Mouse (Mus musculus) neural tube, embryonic 13.5 days (tissue): ENCODE measurements around the gene Fas. TPM values are rescaled to one million over a fixed set of nuclear protein-coding genes. Genes with fewer than 3 reads are reported as not detected.
A peak's percentile ranks its signal among the peaks of the same experiment; 100 is the strongest.

ENCODE experiments used
- ATAC-seq: fragments of 200-750 bp; cut with Nextera tagmentation; 2 replicates; pipeline ENCODE4 v1.8.0; 2017; ENCODE audit warnings: low read depth, mild to moderate bottlenecking, moderate TSS enrichment, moderate library complexity
- H3K27ac ChIP-seq: fragments of 300-500 bp; sonication (generic); replicated peaks from 2 replicates; pipeline ENCODE4 v1.5.1; 2015; ENCODE audit warnings: moderate library complexity, mild to moderate bottlenecking, inconsistent platforms
- H3K27me3 ChIP-seq: fragments of 300-500 bp; sonication (generic); 2 replicates; pipeline ENCODE4 v1.6.1; 2015; ENCODE audit warnings: mild to moderate bottlenecking, inconsistent platforms
- H3K36me3 ChIP-seq: fragments of 300-500 bp; sonication (generic); 2 replicates; pipeline ENCODE4 v1.6.1; 2015; ENCODE audit warnings: mild to moderate bottlenecking, inconsistent platforms
- H3K4me1 ChIP-seq: fragments of 300-500 bp; sonication (generic); replicated peaks from 2 replicates; pipeline ENCODE4 v1.6.1; 2015; ENCODE audit warnings: inconsistent platforms
- H3K4me2 ChIP-seq: fragments of 300-500 bp; sonication (generic); 2 replicates; pipeline ENCODE4 v1.6.1; 2015; ENCODE audit warnings: inconsistent platforms, mild to moderate bottlenecking, moderate library complexity
- H3K4me3 ChIP-seq: fragments of 300-500 bp; sonication (generic); 2 replicates; pipeline ENCODE4 v1.5.1; 2015; ENCODE audit warnings: mild to moderate bottlenecking, inconsistent platforms
- H3K9ac ChIP-seq: fragments of 300-500 bp; sonication (generic); 2 replicates; pipeline ENCODE4 v1.6.1; 2015; ENCODE audit warnings: moderate library complexity, mild to moderate bottlenecking, inconsistent platforms
- H3K9me3 ChIP-seq: fragments of 300-500 bp; sonication (generic); 2 replicates; pipeline ENCODE4 v1.6.1; 2016; ENCODE audit warnings: inconsistent platforms
- WGBS: fragments of 180-500 bp; shearing (Covaris S2); methylation state at CpG from one replicate; pipeline ENCODE4 v1.1.7; 2015; 5-methylcytosine and 5-hydroxymethylcytosine counted together
- polyA plus RNA-seq: library from polyadenylated mRNA; unstranded; fragments of >200 nt; fragmentation: Nextera tagmentation; extraction: Ambion mirVana; gene quantifications from 2 replicates; pipeline ENCODE4 v1.2.1, GENCODE M21; 2015

Gene Fas
- polyA plus RNA-seq, result 1.0 and 1.3 TPM in 2 replicates

- Histone ChIP-seq H3K36me3 (no peaks in the 10 kb centered on the region), H3K9me3 (no peaks in the 10 kb centered on the region), H3K4me2 (peak within 1 kb of the TSS; percentile 75), H3K4me3 (peak within 1 kb of the TSS; percentile 37), H3K9ac (peak within 1 kb of the TSS; percentile 49), H3K27me3 (peaks cover 6% of the 10 kb centered on the region; the same call in 1 of the 2 replicates), H3K27ac (no peak within 1 kb of the TSS), H3K4me1 (peaks cover 16% of the 10 kb centered on the region)
- 3% methylated on average over 19 of the region's 19 CpGs for WGBS
- ATAC-seq, result peak; percentile 94
Measured at GRCm38 (mm10) chr19:34289948-34290789, at the start of gene Fas. Fas (plus strand) TSS chr19:34290666.

GRCm38 (mm10) chr19:34241247-34241915, 49.1 kb upstream of the Fas start:
- no peak overlapping the region for H3K27ac ChIP-seq
- H3K9ac ChIP-seq, result no peak overlapping the region
- H3K4me1 ChIP-seq, result no peaks in the 10 kb centered on the region
- no peaks in the 10 kb centered on the region for H3K27me3 ChIP-seq
- H3K4me2 ChIP-seq, result no peak overlapping the region
- H3K9me3 ChIP-seq, result no peaks in the 10 kb centered on the region
- H3K36me3 ChIP-seq, result 0 out of 2 replicates have a peak, but pooled peaks cover 4% of the 10 kb centered on the region
- WGBS, result 71% methylated on average over 15 of the region's 15 CpGs
- ATAC-seq, result peak; percentile 29; the same call in 1 of the 2 replicates
- no peak overlapping the region for H3K4me3 ChIP-seq

GRCm38 (mm10) chr19:34242925-34243324, 47.5 kb upstream of the Fas start:
- no peaks in the 10 kb centered on the region for H3K4me1 ChIP-seq
- no peak overlapping the region for H3K27ac ChIP-seq
- no peaks in the 10 kb centered on the region for H3K36me3 ChIP-seq
- H3K4me3 ChIP-seq, result no peak overlapping the region
- no peak overlapping the region for H3K4me2 ChIP-seq
- H3K9ac ChIP-seq, result no peak overlapping the region
- ATAC-seq, result no peak
- no peaks in the 10 kb centered on the region for H3K9me3 ChIP-seq
- no peaks in the 10 kb centered on the region for H3K27me3 ChIP-seq

GRCm38 (mm10) chr19:34244056-34244455, 46.4 kb upstream of the Fas start:
- 23% methylated on average over 6 of the region's 6 CpGs for WGBS
- Histone ChIP-seq H3K4me2 (no peak overlapping the region), H3K9ac (no peak overlapping the region), H3K27ac (no peak overlapping the region), H3K4me3 (no peak overlapping the region), H3K4me1 (no peaks in the 10 kb centered on the region), H3K9me3 (no peaks in the 10 kb centered on the region), H3K36me3 (no peaks in the 10 kb centered on the region), H3K27me3 (no peaks in the 10 kb centered on the region)
- no peak for ATAC-seq

GRCm38 (mm10) chr19:34248558-34248957, 41.9 kb upstream of the Fas start:
- WGBS, result 85% methylated on average over 5 of the region's 5 CpGs

GRCm38 (mm10) chr19:34250621-34251020, 39.8 kb upstream of the Fas start:
- 88% methylated on average over 4 of the region's 4 CpGs for WGBS
- no peaks in the 10 kb centered on the region for H3K27me3 ChIP-seq
- H3K4me1 ChIP-seq, result no peaks in the 10 kb centered on the region
- no peak for ATAC-seq
- no peak overlapping the region for H3K4me2 ChIP-seq
- no peak overlapping the region for H3K27ac ChIP-seq
- no peaks in the 10 kb centered on the region for H3K9me3 ChIP-seq
- no peaks in the 10 kb centered on the region for H3K36me3 ChIP-seq
- no peak overlapping the region for H3K4me3 ChIP-seq
- H3K9ac ChIP-seq, result no peak overlapping the region

More at GRCm38 (mm10) chr19:34248558-34248957, 41.9 kb upstream of the Fas start:
- Histone ChIP-seq H3K27me3 (no peaks in the 10 kb centered on the region), H3K4me2 (no peak overlapping the region), H3K4me1 (no peaks in the 10 kb centered on the region), H3K36me3 (no peaks in the 10 kb centered on the region), H3K27ac (no peak overlapping the region), H3K9me3 (no peaks in the 10 kb centered on the region), H3K9ac (no peak overlapping the region), H3K4me3 (no peak overlapping the region)
- no peak for ATAC-seq

GRCm38 (mm10) chr19:34251900-34252299, 38.6 kb upstream of the Fas start:
- no peak for ATAC-seq
- no peaks in the 10 kb centered on the region for H3K9me3 ChIP-seq
- H3K27ac ChIP-seq, result no peak overlapping the region
- H3K4me3 ChIP-seq, result no peak overlapping the region
- no peaks in the 10 kb centered on the region for H3K36me3 ChIP-seq
- no peak overlapping the region for H3K9ac ChIP-seq
- H3K4me2 ChIP-seq, result no peak overlapping the region
- 82% methylated on average over 2 of the region's 2 CpGs for WGBS
- H3K4me1 ChIP-seq, result no peaks in the 10 kb centered on the region
- H3K27me3 ChIP-seq, result no peaks in the 10 kb centered on the region

- H3K36me3 ChIP-seq, result no peaks in the 10 kb centered on the region
- no peaks in the 10 kb centered on the region for H3K4me1 ChIP-seq
- no peaks in the 10 kb centered on the region for H3K27me3 ChIP-seq
- H3K9ac ChIP-seq, result no peak overlapping the region
- H3K9me3 ChIP-seq, result no peaks in the 10 kb centered on the region
- ATAC-seq, result no peak
- H3K27ac ChIP-seq, result no peak overlapping the region
- 71% methylated on average over 9 of the region's 9 CpGs for WGBS
- H3K4me2 ChIP-seq, result no peak overlapping the region
- H3K4me3 ChIP-seq, result no peak overlapping the region
Measured at GRCm38 (mm10) chr19:34252450-34252849, 38.0 kb upstream of the Fas start.

- 62% methylated on average over 14 of the region's 14 CpGs for WGBS
- no peak overlapping the region for H3K9ac ChIP-seq
- no peak overlapping the region for H3K4me2 ChIP-seq
- H3K36me3 ChIP-seq, result no peaks in the 10 kb centered on the region
- no peaks in the 10 kb centered on the region for H3K9me3 ChIP-seq
- no peaks in the 10 kb centered on the region for H3K4me1 ChIP-seq
- H3K27me3 ChIP-seq, result no peaks in the 10 kb centered on the region
- ATAC-seq, result no peak
- no peak overlapping the region for H3K27ac ChIP-seq
- H3K4me3 ChIP-seq, result no peak overlapping the region
Measured at GRCm38 (mm10) chr19:34254101-34254879, 36.2 kb upstream of the Fas start.

GRCm38 (mm10) chr19:34254880-34255681, 35.4 kb upstream of the Fas start, which contains the start of gene Acta2:
Acta2 (minus strand) TSS chr19:34255590.
- no peak within 1 kb of the TSS for H3K27ac ChIP-seq
- H3K9me3 ChIP-seq, result no peaks in the 10 kb centered on the region
- WGBS, result 47% methylated on average over 16 of the region's 16 CpGs
- ATAC-seq, result no peak
- H3K36me3 ChIP-seq, result no peaks in the 10 kb centered on the region
- H3K27me3 ChIP-seq, result no peaks in the 10 kb centered on the region
- no peak within 1 kb of the TSS for H3K4me2 ChIP-seq
- no peaks in the 10 kb centered on the region for H3K4me1 ChIP-seq
- no peak within 1 kb of the TSS for H3K4me3 ChIP-seq
- H3K9ac ChIP-seq, result no peak within 1 kb of the TSS

- Histone ChIP-seq H3K9me3 (no peaks in the 10 kb centered on the region), H3K27me3 (no peaks in the 10 kb centered on the region), H3K27ac (no peak overlapping the region), H3K4me1 (no peaks in the 10 kb centered on the region), H3K4me2 (no peak overlapping the region), H3K9ac (no peak overlapping the region), H3K4me3 (no peak overlapping the region), H3K36me3 (no peaks in the 10 kb centered on the region)
- ATAC-seq, result no peak
- 81% methylated on average over 5 of the region's 5 CpGs for WGBS
Measured at GRCm38 (mm10) chr19:34256149-34256548, 34.3 kb upstream of the Fas start.
